Mouse (Mus musculus) stomach, embryonic 16.5 days (tissue): ENCODE measurements around the gene Cox8a. TPM values are rescaled to one million over a fixed set of nuclear protein-coding genes. Genes with fewer than 3 reads are reported as not detected.

Experiments
- ATAC-seq: fragments of 200-750 bp; cut with Nextera tagmentation; 2 replicates; pipeline ENCODE4 v1.8.0; 2017; ENCODE audit warnings: moderate number of reproducible peaks, moderate TSS enrichment; ENCODE audit not compliant: insufficient read depth, low FRiP score
- H3K27ac ChIP-seq: fragments of 300-500 bp; sonication (generic); 2 replicates; pipeline ENCODE4 v1.5.1; 2014; ENCODE audit warnings: low read length
- H3K27me3 ChIP-seq: fragments of 300-500 bp; sonication (generic); 2 replicates; pipeline ENCODE4 v1.6.1; 2014; ENCODE audit warnings: low read length, control low read depth, mixed read lengths; ENCODE audit not compliant: control insufficient read depth, insufficient read depth
- H3K36me3 ChIP-seq: fragments of 300-500 bp; sonication (generic); 2 replicates; pipeline ENCODE4 v1.6.1; 2014; ENCODE audit warnings: low read length; ENCODE audit not compliant: control insufficient read depth, insufficient read depth
- H3K4me1 ChIP-seq: fragments of 300-500 bp; sonication (generic); 2 replicates; pipeline ENCODE4 v1.6.1; 2014; ENCODE audit warnings: low read length, control low read depth, mixed read lengths; ENCODE audit not compliant: control insufficient read depth, insufficient read depth
- H3K4me2 ChIP-seq: fragments of 300-500 bp; sonication (generic); 2 replicates; pipeline ENCODE4 v1.6.1; 2014; ENCODE audit warnings: low read depth, low read length, mixed read lengths
- H3K4me3 ChIP-seq: fragments of 300-500 bp; sonication (generic); replicated peaks from 2 replicates; pipeline ENCODE4 v1.5.1; 2014; ENCODE audit warnings: mild to moderate bottlenecking, low read length
- H3K9ac ChIP-seq: fragments of 300-500 bp; sonication (generic); 2 replicates; pipeline ENCODE4 v1.6.1; 2014; ENCODE audit warnings: low read length
- H3K9me3 ChIP-seq: fragments of 300-500 bp; sonication (generic); replicated peaks from 2 replicates; pipeline ENCODE4 v1.6.1; 2016; ENCODE audit warnings: low read length, control low read depth; ENCODE audit not compliant: control insufficient read depth
- WGBS: fragments of 180-500 bp; shearing (Covaris S2); extraction: QIAGEN DNeasy Blood & Tissue Kit; methylation state at CpG from one replicate; pipeline ENCODE4 v1.1.7; 2014; 5-methylcytosine and 5-hydroxymethylcytosine counted together
- polyA plus RNA-seq: library from polyadenylated mRNA; unstranded; fragments of >200 nt; fragmentation: Nextera tagmentation; extraction: Ambion mirVana; gene quantifications from 2 replicates; pipeline ENCODE4 v1.2.1, GENCODE M21; 2015

The Cox8a gene
- polyA plus RNA-seq, 1 experiment from 2014 or later, result 1,009 TPM

DNA sequence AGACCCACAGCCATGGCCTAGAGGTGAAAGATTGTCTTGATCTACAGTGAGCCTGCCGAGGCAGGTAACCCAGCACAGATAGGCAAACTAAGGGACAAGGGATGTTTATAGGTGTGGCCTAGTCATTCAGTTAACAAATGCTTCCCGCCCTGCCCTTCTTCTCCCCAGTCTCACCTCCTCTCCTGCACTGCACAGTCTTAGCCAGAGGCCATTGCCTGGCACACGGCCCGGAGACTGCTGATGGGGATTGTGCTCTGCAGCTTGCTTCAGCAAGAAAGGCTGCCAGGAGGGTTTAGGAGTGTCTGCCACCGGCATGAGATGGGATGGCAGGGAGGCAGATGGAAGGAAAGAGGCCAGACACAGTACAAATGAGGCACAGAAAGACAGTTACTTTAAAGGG, 40.5 kb upstream of the Cox8a start:
- Histone ChIP-seq H3K27ac (no peak overlapping the region), H3K27me3 (no peaks in the 10 kb centered on the region), H3K4me2 (no peak overlapping the region), H3K4me1 (no peaks in the 10 kb centered on the region), H3K36me3 (no peaks in the 10 kb centered on the region), H3K4me3 (no peak overlapping the region), H3K9me3 (no peaks in the 10 kb centered on the region), H3K9ac (no peak overlapping the region)
- WGBS, result 70% methylated on average over 5 of the region's 5 CpGs
- ATAC-seq, result 0 out of 2 replicates have a peak, but pooled peaks have one; percentile 44

DNA sequence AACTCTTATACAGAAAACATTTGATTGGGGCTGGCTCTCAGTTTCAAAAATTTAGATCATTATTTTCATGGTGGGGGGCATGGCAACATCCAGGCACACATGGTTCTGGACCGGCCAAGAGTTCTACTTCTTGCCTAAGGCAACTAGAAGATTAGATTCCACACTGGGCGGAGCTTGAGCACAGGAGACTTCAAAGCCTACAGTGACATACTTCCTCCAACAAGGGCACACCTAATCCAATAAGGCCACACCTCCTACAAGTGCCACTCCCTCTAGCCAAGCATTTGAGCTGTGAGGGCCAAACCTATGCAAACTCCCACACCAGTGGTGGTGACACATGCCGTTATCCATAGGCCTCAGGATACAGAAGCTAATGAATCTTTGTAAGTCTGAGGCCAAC, 28.6 kb upstream of the Cox8a start:
- ATAC-seq, result peak; percentile 38; the same call in 1 of the 2 replicates
- Histone ChIP-seq H3K4me1 (0 out of 2 replicates have a peak, but pooled peaks cover 3% of the 10 kb centered on the region), H3K4me2 (no peak overlapping the region), H3K4me3 (no peak overlapping the region), H3K27me3 (no peaks in the 10 kb centered on the region), H3K9ac (no peak overlapping the region), H3K9me3 (no peaks in the 10 kb centered on the region), H3K27ac (no peak overlapping the region), H3K36me3 (no peaks in the 10 kb centered on the region)
- 65% methylated on average over 3 of the region's 3 CpGs for WGBS

DNA sequence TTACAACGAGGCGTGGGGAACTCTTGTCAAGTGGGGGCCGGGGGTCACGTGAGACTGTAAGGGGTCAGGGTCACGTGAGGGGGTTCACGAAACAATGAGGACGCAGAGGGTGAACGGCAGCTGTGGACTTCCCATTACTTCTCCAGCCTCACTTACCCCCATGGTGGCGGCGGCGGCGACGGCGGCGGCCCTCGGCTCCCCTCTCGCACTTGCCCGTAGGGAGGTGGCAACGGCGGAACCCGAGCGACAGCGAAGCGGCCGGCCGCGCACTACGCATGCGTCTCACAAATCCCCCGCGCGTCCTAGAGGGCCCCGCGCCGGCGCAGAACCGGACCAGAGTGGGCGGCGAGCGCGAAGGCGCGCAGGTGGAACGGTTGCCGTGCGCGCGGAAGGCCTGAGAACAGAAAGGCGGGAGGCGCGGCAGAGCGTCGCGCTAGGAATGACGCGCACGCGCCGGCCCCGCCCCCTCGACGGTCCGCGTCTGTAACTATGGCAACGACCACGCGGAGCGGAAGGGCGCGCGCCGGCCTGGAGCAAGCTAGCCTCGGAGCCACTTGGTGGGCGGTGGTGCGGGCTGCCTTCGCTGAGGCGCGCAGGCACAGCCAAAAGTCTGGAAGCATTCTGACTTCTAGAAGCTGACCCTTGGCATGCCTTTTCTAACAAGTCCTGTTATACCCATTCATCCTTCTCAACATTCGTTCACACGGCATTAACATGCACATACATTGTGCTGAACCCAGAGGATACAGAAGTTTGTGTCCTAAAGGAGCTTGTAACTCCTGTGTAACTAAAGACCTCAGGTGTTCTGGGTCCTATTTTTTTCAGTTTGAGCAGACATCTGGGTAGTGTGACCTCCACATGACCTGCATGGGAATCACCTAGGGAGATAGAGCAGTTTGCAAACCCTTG, 23.6 kb upstream of the Cox8a start, which contains the start of gene Naa40:
Gene Naa40, minus strand, starts transcription at position 402 of the 909 bp plus-strand sequence.
- WGBS, result under 1% methylated on average over 63 of the region's 80 CpGs
- peak; percentile 98 for ATAC-seq
- Histone ChIP-seq H3K4me1 (peaks cover 11% of the 10 kb centered on the region), H3K27ac (peak within 1 kb of the TSS; percentile 81), H3K36me3 (no peaks in the 10 kb centered on the region), H3K9ac (peak within 1 kb of the TSS; percentile 91), H3K4me3 (peak within 1 kb of the TSS; percentile 79), H3K4me2 (peak within 1 kb of the TSS; percentile 94), H3K9me3 (no peaks in the 10 kb centered on the region), H3K27me3 (no peaks in the 10 kb centered on the region)

DNA sequence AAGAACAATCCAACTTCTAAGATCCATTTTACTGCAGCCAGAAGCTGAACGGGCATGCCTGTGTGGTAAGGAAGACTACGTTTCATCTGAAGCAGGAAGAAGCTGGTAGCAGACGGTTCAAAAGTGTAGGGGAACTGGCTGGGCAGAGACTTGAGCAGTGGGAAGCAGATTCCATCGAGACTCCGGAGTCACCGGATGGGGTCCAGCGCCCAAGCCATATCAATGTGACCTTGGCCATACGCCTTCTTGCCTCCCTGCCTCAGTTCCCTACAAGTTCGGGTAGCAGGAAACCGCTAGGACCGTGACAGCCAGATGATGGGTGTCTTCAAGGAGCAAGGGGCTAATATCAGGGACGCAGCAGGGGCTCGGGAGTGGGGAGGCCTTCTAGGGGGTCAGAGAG, 22.9 kb upstream of the Cox8a start:
- Histone ChIP-seq H3K27ac (peak overlapping the region; percentile 81), H3K9me3 (no peaks in the 10 kb centered on the region), H3K9ac (peak overlapping the region; percentile 91), H3K4me3 (peak overlapping the region; percentile 79), H3K4me1 (peaks cover 11% of the 10 kb centered on the region), H3K27me3 (no peaks in the 10 kb centered on the region), H3K36me3 (no peaks in the 10 kb centered on the region), H3K4me2 (peak overlapping the region; percentile 94)
- ATAC-seq, result peak; percentile 11; the same call in 1 of the 2 replicates
- under 1% methylated on average over 13 of the region's 13 CpGs for WGBS

DNA sequence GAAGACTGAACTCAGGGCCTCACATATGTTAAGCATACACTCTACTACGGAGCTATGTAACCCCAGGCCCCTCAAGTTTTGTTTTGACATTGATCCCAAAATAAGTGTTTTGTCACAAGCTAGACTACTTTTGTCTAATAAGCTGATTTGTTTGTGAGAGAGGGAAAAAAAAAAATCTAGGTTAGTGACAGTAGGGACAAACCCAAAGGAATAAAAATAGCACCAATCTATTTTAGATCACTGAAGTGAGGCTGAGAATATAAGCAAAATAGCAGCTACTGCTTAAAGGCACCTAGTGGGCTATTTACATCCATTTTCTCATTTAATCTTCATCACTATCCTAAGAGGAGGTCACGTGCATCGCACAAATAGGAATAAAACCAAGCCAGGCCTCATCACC, 22.2 kb upstream of the Cox8a start:
- 81% methylated on average over 3 of the region's 3 CpGs for WGBS
- no peaks in the 10 kb centered on the region for H3K36me3 ChIP-seq
- ATAC-seq, result no peak
- peak overlapping the region; percentile 91 for H3K9ac ChIP-seq
- peak overlapping the region; percentile 94 for H3K4me2 ChIP-seq
- H3K4me3 ChIP-seq, result peak overlapping the region; percentile 79
- peaks cover 11% of the 10 kb centered on the region for H3K4me1 ChIP-seq
- no peaks in the 10 kb centered on the region for H3K9me3 ChIP-seq
- no peak overlapping the region; the same call in 1 of the 2 replicates for H3K27ac ChIP-seq
- H3K27me3 ChIP-seq, result no peaks in the 10 kb centered on the region

DNA sequence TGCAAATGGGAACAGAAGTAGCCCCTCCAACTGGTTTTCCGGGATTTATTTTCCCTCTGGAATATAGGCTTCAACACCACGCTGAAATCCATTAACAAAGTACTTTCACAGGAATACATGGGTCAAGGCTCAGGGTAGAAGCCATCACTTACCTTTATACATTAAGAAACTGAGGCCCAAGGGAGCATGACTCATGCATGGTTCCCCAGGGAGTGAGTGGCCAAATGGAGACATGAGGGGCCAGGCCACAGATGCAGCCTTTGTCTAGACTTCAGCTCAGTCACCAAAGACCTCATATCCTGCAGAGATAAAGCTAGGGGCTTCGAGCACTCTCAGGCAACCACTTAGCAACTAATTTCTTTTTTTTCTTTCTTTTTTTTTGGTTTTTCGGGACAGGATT, 19.3 kb upstream of the Cox8a start:
- no peaks in the 10 kb centered on the region for H3K27me3 ChIP-seq
- H3K27ac ChIP-seq, result no peak overlapping the region
- no peak overlapping the region for H3K4me3 ChIP-seq
- no peaks in the 10 kb centered on the region for H3K9me3 ChIP-seq
- H3K4me2 ChIP-seq, result no peak overlapping the region
- H3K36me3 ChIP-seq, result peaks cover 5% of the 10 kb centered on the region; the same call in 1 of the 2 replicates
- no peak overlapping the region for H3K9ac ChIP-seq
- H3K4me1 ChIP-seq, result peaks cover 11% of the 10 kb centered on the region
- WGBS, result 88% methylated on average over 4 of the region's 4 CpGs
- ATAC-seq, result no peak

DNA sequence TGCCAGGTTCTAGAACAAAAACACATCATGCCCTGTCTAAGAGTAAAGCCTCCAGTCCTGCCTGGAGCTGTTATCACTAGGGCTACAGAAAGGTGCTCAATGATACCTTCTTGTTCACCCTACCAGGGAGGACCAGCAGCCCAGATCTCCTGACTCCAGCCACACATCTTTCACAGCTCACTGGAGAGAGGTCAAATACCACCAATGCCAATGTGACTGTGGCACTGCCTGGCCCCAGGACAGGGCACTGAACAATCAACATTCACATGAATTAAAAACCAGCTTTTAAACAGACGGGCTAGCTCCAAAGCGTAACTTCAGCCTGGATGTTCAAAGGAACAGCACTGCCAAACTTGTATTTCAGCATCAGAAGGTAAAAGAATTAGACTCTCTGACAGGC, 18.6 kb upstream of the Cox8a start:
- Histone ChIP-seq H3K36me3 (peaks cover 5% of the 10 kb centered on the region; the same call in 1 of the 2 replicates), H3K4me1 (peaks cover 8% of the 10 kb centered on the region), H3K9ac (no peak overlapping the region), H3K27ac (no peak overlapping the region), H3K4me2 (no peak overlapping the region), H3K9me3 (no peaks in the 10 kb centered on the region), H3K4me3 (no peak overlapping the region), H3K27me3 (no peaks in the 10 kb centered on the region)
- WGBS, result 92% methylated on average over 2 of the region's 2 CpGs
- ATAC-seq, result no peak

DNA sequence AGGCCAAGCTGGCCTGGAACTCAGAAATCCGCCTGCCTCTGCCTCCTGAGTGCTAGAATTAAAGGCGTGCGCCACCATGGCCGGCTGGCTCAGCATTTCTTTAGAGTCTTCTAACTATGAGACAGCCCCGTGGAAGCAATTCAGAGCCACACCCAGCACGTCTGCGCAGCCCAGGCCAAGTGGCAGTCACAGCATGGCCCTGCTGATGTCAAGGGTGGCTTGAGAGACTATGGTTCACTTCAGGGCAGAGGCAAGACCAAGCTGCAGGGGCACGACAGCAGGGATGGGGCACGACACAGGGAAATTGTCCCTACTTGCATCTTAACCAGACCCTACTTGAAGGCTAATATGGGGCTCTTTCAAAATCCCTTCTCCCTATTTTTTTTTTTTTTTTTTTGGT, 18.0 kb upstream of the Cox8a start:
- no peak for ATAC-seq
- H3K4me1 ChIP-seq, result peaks cover 8% of the 10 kb centered on the region
- no peaks in the 10 kb centered on the region for H3K9me3 ChIP-seq
- H3K27ac ChIP-seq, result no peak overlapping the region
- H3K36me3 ChIP-seq, result peaks cover 5% of the 10 kb centered on the region; the same call in 1 of the 2 replicates
- H3K9ac ChIP-seq, result no peak overlapping the region
- H3K27me3 ChIP-seq, result no peaks in the 10 kb centered on the region
- WGBS, result 84% methylated on average over 9 of the region's 9 CpGs
- H3K4me3 ChIP-seq, result no peak overlapping the region
- H3K4me2 ChIP-seq, result no peak overlapping the region

DNA sequence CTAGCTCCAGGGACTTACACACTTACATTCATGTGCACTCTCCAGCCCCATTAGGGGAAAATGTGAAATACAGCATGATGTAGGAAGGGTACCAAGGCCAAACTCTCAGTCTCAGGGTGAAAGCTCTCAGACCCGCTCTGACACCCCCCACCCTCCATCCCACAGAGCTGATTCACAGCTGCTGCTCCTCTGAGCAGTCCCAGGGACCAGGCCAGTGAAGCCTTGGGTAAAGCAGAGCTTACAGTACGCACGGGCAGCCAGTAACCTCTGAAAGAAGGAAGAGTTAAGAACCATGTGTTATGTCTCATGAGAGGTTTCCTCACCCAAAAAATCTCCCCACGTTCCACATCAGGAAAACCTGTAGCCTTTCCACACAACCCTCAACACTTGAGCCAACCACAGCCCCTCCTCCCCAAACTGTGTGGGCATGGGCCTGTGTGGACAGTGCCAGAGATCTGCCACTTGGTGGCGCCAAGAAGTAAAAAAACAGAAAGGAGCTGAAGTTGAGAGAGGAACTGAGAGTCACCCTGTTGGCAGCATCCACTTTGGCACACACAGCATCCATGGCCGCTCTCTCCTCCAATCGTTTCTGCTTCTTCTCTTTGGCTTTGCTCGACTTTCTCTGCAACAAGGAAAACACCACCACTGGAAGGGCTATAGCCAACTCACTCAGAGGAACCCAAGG, 17.3 kb upstream of the Cox8a start:
- H3K27ac ChIP-seq, result no peak overlapping the region
- H3K9me3 ChIP-seq, result no peaks in the 10 kb centered on the region
- no peak overlapping the region for H3K4me2 ChIP-seq
- peaks cover 1% of the 10 kb centered on the region for H3K4me1 ChIP-seq
- H3K4me3 ChIP-seq, result no peak overlapping the region
- 55% methylated on average over 8 of the region's 8 CpGs for WGBS
- no peak overlapping the region for H3K9ac ChIP-seq
- no peaks in the 10 kb centered on the region for H3K27me3 ChIP-seq
- ATAC-seq, result peak; percentile 86
- peaks cover 10% of the 10 kb centered on the region for H3K36me3 ChIP-seq
